Mouse (Mus musculus) CD4-positive naive resting alpha-beta T cell, adult 76 days (primary cell): ENCODE data around the gene Ppie. TPM values are rescaled to one million over a fixed set of nuclear protein-coding genes. Genes with fewer than 3 reads are reported as not detected.

Source experiments
- total RNA-seq: library from RNA; stranded (reverse); gene quantifications from one replicate; pipeline ENCODE4 v1.2.4, GENCODE M21; 2023

The Ppie gene
- total RNA-seq, result 55.0 TPM

GRCm38 (mm10) chr4:123139513-123140154 lies at the start of gene Ppie:
Gene Ppie, minus strand, starts transcription at chr4:123139951.

DNA sequence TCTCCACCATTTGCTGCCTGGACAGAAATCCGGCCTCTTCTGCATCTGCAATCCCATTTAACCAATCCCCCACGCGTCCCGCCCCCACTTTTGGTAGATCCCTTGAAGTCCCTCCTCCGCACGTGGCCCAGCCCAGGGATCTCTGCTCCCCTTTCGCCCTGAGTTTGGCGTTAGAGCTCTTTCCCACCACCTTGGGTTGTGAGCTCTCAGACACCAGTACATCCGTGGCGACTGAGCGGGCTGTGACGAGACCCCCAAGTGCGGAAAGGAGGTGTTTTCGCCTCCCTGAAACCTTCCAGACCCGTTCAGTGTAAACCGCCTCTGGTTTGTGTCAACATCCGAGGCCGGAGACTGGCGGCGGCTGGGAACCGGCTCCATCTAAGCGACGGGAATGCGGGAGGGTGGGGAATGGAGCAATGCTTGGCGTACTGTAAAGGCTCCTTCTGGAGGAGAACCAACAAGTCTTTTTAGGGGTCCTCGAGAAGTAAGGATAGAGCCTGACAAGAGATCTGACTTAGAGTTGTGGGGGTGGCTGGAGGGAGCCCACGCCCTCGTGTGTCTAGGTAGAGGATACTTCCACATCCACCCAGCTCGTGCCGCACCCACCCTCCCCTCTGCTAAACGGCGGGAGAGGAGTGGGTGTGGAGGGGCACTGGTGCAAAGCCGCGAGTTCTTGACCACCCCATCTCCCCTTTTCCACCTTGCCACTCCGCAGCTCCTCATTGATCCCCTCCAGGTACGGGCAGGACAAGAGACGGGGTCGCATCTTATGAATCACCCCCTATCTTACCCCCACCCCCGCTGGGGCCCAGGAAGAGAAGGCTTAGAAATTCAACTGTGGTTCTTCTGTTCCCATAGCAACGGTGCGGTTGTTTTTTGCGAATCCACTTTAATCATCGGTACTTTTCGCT lies 42.8 kb upstream of the Ppie start, which contains the start of gene Hpcal4:
TSS of gene Hpcal4 (plus strand) at position 900 of the 911 bp plus-strand sequence.

GRCm38 (mm10) chr4:123116011-123116410 lies 23.7 kb downstream of the Ppie start, which contains the start of gene Oxct2b:
Gene Oxct2b, plus strand, starts transcription at chr4:123116266.

DNA sequence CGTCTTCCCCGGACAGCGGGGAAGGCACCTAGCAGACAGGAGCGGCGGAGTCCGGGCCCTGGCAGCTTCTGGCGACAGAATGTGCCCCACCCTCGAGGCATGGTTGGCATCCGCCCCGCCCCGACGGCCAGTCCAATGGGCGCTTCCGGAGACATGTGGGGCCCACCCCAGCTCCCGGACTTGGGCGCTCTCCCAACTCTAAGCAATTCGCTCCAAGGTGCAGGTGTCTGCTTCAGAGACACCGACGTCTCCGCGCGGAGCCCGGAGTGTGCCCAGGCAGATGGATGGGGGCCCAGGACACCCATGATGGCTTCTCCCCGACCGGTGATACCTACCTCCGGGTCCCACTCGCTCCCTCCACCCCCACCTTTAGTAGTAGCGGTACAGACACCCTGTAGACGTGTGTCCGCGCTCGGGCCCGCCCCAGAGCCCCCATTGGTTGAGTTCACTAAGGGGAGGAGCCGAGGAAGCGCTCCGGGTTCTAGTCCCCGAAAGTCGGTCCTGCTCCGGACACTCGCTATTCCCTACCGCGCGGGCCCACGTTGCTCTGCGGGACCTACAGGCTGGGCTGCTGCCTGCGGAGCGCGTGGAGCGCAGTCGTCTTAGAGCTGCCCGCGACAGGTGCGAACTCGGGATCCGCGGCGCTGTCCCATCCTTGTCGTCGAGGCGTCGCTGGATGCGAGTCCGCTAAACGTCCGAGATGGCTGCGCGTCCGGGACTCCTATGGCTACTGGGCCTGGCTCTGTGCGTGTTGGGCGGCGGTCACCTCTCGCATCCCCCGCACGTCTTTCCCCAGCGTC lies 34.9 kb downstream of the Ppie start, which contains the start of gene Bmp8b:
TSS of gene Bmp8b (plus strand) at position 515 of the 800 bp plus-strand sequence.

Other genes with a start within 250 kb of the Ppie start
- gene Mfsd2a, start 178.8 kb downstream of the Ppie start, total RNA-seq, result 1.6 TPM
- gene Mycl, start 144.3 kb downstream of the Ppie start, total RNA-seq, result 0.53 TPM
- gene Trit1, start 123.4 kb downstream of the Ppie start, total RNA-seq, result 15.3 TPM
- not detected for gene Bmp8b, start 34.8 kb downstream of the Ppie start, total RNA-seq
- not detected for gene Oxct2b, start 23.7 kb downstream of the Ppie start, total RNA-seq
- not detected for gene Hpcal4, start 43.3 kb upstream of the Ppie start, total RNA-seq
- not detected for gene Nt5c1a, start 61.6 kb upstream of the Ppie start, total RNA-seq
- not detected for gene Heyl, start 93.6 kb upstream of the Ppie start, total RNA-seq
- gene Pabpc4, start 122.4 kb upstream of the Ppie start, total RNA-seq, result 73.3 TPM
- gene Oxct2a, start 183.7 kb upstream of the Ppie start, total RNA-seq, result not detected
- not detected for gene Bmp8a, start 203.3 kb upstream of the Ppie start, total RNA-seq